Mouse (Mus musculus) liver, adult 2 months (tissue): ENCODE measurements around the gene Chac2.
A peak's percentile ranks its signal among the peaks of the same experiment; 100 is the strongest.

Experiments
- CTCF ChIP-seq: fragments of 200-500 bp; IDR thresholded peaks from 2 replicates; pipeline ENCODE4 v1.5.1; 2011; ENCODE audit warnings: low read depth, low read length, control low read depth
- POLR2A ChIP-seq: fragments of 200-500 bp; IDR thresholded peaks from 2 replicates; pipeline ENCODE4 v1.6.1; 2011; ENCODE audit warnings: low read length, control low read depth; ENCODE audit not compliant: insufficient read depth; ENCODE audit errors: extremely low read depth

GRCm38 (mm10) chr11:30985877-30986624 is at the start of gene Chac2:
- TF ChIP-seq CTCF (no peak), POLR2A (0 out of 2 replicates have a peak, but pooled peaks have one; percentile 20)
